Mouse (Mus musculus): Measurements from ENCODE around the gene Clip3.
A peak's percentile ranks its signal among the peaks of the same experiment; 100 is the strongest.

Clip3 gene

DNA sequence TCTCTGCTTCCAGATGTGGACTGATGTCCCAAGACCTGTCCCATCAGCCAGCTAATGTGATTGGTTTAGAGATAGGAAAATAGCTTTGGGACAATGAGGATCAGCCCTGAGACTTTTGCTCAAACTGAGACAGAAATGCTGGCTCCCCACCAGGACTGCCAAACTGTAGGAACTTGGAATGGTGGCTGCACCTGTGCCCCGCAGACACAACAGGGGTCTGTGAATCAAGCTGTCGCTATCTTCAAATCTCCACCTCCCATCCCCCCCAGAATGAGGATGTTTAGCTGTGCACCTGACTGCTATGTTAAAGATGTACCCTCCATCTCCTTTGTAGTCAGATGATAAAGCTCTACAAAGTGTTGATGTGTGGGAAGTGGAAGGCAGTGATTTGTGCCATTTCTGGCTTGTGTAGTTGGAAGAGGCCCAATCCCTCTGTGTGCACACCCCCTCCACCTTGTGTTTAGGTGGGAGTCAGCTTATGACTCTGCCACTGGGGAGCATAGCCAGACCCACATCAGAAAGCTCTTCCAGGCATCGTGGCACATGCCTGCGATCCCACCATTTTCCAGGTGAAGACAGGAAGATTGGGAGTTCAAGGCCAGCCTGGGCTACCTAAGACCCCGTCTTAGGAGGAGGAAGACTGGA, 32.9 kb downstream of the Clip3 start:
- DNase-seq (ENCODE audit: low read depth in 2 of 2, low spot score in 2 of 2) = no peak

DNA sequence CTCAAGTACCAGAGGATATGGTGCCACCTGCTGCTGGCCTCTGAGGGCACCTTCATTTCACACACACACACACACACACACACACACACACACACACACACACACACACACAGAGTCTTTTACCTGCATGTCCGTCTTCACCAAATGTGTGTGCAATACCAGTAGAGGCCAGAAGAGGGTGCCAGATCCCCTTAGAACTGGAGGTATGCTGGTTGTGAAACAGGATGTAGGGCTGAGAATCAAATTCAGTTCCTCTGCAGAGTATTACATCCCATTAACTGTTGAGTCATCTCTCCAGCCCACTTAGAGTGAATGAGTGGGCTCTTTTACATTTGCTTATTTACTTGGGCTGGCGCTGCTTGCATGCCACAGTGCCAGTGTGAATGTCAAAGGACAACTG, 33.8 kb downstream of the Clip3 start:
- peak; percentile 71 to 84 for DNase-seq (ENCODE audit: low read depth in 2 of 2, low spot score in 2 of 2)

DNA sequence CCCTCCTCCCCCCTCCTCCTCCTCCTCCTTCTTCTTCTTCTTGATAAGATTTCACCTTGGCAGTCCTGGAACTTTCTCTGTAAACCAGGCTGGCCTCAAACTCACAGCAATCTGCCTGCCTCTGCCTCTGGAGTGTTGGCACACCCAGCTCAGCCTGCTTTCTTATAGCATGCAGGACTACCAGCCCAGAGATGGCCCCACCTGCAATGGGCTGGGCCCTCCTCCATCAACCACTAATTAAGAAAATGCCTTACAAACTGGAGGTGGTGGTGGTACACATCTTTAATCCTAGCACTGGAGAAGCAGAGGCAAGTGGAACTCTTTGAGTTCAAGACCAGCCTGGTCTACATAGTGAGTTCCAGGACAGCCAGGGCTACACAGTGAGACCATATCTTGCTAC, 34.9 kb downstream of the Clip3 start:
- no peak for DNase-seq (ENCODE audit: low read depth in 2 of 2, low spot score in 2 of 2)

DNA sequence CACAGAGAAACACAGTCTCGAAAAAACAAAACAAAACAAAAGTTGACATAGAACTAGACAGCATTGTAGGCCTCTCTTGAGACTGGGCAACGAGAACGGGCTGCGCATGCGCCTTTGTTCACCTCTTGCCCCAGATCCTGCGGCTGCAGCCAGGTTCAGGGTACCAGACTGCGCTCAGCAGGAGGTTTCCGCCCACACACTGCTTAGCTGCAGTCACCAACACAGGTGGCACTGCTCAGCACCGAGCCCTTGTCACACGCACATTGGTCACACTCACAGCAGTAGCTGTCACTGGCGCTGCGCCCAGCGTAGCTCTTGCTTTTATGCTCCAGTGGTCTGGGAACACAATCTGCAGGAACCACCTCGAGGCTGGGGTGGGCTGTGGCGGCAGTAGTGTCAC, 35.6 kb downstream of the Clip3 start:
- DNase-seq (ENCODE audit: low read depth in 2 of 2, low spot score in 2 of 2) = no peak

DNA sequence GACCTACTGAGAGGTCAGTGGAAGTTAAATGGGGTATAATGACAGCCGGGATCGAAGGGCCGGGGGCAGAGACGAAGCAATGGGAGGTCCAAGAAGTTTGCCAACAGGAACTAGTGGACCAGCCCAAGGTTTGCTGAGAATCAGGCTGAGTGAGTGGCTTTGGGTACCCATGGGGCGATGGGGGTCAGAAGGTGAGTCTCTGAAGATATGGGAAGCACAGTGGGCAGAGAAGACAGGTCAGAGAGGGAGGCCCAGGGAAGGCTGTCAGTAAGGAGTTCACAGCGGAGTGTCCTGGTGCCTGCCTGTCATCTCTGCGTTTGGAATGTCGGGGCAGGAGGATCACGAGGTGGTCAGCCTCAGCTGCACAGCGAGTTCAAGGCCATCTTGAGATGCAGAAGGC, 36.9 kb downstream of the Clip3 start:
- DNase-seq (ENCODE audit: low read depth in 2 of 2, low spot score in 2 of 2) = no peak

DNA sequence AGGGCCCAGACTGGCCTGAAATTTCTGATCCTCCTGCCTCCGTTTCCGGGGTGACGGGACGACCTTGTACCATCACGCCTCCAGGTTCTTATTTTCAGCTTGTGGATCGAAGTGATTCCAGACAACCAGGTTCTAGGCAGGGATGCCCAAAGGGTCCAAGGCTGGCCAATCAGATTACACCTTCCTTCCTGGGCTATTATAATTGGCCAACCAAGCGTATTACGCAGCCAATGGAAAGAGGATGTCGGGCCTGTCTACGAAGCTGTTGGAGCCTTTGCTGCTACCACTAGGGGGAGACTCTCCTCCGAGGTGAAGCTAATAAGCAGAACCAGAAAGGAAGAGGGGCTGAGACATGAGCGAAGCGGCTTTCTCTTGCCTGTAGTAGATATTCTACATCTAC, 40.4 kb downstream of the Clip3 start:
- peak; percentile 74 to 81 for DNase-seq (ENCODE audit: low read depth in 2 of 2, low spot score in 2 of 2)

DNA sequence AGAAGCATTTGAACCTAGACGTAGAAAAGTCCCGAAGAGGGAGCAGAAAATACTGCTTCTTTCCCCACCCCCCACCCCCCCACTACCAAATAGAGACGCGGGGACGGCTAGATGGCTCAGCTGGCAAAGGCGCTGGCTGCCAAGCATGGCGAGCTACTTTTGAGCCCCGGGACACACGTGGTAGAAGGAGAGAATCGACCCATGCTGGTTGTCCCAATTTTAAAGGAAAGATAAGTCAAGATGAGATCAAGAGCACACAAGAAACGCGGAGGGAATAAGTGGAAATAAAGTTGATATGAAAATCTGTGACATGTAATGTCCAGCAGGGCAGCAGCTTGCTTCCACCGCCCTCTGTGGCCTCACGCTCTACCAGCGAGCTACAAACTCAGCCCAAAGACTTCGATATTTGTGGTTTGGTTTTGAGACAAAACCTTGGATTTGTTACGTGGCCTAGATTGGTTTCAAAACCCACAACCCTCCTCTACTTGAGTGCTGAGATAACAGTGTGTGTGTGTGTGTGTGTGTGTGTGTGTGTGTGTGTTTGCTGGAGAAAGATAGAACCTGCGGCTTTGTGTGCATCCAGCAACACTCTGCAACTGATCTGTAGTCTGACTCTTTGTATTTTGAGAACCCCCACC, 41.2 kb downstream of the Clip3 start:
- no peak for DNase-seq (ENCODE audit: low read depth in 2 of 2, low spot score in 2 of 2)

DNA sequence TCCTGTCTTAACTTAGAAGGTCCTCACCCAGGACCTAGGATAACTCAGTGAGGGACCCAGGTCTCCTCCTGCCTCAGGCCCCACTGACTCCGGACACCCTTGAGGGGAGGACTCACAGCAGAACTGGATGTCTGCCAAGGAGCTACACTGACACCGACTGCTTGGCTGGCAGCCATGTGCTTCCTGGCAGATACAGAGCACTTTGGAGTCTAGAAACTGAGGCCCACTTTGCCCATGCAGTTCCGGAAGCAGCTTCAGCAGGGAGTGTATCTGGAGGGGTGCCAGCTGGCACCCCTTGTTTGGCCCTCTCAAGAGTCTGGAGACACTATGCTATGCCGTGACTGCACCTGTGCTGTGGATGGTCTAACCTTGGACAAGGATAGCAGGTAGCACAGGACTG, 41.9 kb downstream of the Clip3 start:
- DNase-seq (ENCODE audit: low read depth in 2 of 2, low spot score in 2 of 2) = no peak

DNA sequence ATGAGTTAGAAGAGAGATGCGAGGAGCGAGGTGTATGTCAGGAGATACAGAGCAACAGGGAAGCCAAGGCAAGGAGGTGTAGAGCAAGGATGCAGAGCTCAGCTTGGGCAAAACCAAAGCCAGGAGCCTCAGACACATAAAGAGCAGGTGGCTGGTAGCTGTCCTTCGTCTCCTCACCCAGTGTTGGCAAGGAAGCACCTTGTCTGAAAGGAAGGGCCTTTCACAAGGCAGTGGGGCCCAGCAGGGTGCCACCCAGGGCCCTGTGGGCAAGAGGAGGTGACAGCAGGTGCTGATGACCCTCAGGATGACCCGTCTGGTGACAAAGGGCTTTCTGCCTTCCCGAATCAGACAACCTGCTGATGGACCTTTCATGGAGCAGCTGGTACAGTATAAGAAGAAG, 43.0 kb downstream of the Clip3 start:
- DNase-seq (ENCODE audit: low read depth in 2 of 2, low spot score in 2 of 2) = no peak

DNA sequence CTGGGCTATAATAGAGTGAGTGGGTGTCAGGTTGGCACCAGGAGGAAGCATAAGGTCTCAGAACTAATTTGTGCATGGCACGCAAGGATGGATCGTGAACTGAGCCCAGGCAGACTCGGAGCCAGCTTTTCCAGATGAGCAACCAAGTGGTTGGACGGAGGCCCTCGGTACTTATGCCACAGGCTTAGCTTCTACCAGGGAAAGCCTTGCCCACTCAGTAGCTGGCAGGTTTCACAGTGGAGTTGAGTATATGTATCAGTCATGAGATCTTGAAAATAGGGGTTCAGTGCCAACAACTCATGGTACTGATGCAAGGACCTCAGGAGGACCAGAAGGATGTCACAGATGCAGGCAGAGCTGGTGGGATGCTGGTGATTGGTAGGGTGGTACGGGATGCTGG, 44.2 kb downstream of the Clip3 start:
- DNase-seq (ENCODE audit: low read depth in 2 of 2, low spot score in 2 of 2) = no peak

DNA sequence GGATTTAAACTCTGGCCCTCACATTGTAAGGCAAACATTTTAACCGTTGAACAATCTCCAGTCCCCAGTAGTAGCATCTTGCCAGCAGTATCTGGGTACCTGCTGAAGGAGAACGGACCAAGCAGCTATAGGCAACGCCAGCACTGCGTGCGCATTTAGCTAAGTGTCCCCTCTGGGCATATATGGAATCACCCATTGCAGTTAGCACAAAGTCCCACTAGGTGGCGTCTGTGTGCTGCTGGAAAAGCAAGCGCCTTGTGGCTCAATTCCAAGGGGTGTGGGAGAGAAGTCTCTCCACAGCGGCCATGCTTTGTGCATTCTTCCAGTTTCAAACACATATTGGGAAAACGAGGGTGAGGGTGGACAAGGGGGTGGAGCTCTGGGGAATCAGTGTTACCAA, 44.9 kb downstream of the Clip3 start:
- peak; percentile 50 to 62 for DNase-seq (ENCODE audit: low read depth in 2 of 2, low spot score in 2 of 2)

DNA sequence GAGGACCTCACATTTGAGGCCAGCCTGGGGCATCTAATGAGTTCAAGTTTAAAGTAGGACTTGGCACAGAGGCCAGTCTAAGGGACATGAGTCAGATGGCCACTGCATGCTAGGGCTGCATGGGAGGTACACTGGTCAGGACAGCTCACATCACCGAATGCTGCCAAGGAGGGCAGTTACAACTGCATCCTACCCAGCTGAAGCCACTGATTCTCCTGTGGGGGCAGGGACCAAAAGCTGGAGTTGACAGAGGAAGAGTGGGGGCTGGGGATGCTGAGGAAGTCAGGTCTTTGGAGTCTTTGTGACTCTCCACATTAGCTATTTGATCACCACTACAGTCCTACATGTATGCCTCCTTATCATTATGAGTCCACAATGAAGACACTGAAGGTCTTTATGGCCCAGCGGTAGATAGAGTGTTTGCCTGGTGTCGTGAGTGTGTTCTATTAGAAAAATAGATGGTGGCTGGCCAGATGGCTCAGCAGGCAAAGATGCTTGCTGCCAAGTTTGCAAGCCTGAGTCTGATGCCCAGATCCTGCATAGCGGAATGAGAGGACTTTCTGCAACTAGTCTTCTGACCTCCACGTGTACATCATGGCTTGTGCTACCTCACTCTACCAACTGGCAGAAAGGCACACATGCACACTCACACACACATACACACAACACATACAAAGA, 48.0 kb downstream of the Clip3 start:
- DNase-seq (ENCODE audit: low read depth in 2 of 2, low spot score in 2 of 2) = no peak

DNA sequence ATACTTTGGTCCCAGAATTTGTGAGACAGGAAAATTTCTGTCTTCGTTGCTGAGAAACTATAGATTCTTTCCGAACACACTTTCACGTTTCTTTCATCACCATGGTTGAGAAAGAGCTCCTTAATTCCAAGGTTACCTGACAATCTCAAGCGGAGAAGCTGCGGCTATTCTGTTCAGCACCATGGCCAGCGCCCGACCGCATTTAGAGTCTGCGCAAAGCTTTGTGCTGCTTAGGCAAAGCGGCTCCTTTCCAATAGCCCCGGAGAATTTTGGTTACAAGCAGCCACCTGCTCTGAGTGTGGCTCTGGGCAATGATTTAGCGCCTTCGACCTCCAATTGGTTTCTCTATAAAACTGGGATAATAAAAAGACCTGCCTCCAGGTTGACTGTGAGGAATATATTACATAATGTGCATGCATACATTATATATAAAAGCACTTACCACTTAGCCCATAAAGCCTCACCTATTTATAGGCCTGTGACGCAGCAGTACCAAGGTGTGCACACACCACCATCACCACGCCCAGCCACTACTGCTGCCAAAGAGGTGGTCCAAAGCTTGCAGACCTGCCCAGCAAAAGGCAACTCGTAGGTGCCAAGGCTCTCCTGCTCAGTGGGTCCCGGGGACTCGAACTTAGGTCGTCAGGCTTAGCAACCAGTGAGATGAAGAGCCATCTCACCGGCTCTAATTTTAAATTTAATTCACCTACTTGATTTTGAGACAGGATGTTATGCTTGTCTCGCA, 55.3 kb downstream of the Clip3 start:
- DNase-seq (ENCODE audit: low read depth in 2 of 2, low spot score in 2 of 2) = peak; percentile 52 to 67

DNA sequence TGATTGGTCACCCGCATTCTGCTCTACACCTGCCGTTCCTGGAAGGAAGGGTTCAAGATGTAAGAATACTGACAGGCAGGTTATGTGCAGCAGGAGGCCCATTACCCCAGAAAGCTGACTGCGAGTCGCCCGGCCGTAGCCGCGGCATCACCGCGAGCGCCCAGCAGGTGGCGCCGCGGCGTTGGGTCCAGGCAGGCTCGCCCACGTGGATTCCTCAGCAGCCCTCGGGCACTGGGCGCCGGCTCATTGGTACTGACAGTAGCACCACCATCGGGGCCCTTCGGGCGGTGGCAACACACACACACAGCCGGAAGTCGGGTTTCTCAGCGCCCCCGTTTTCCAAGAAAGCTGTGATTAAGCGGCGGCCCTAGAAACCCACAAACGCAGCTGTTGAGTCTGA, 56.3 kb downstream of the Clip3 start:
- DNase-seq (ENCODE audit: low read depth in 2 of 2, low spot score in 2 of 2) = peak; percentile 38 to 56

DNA sequence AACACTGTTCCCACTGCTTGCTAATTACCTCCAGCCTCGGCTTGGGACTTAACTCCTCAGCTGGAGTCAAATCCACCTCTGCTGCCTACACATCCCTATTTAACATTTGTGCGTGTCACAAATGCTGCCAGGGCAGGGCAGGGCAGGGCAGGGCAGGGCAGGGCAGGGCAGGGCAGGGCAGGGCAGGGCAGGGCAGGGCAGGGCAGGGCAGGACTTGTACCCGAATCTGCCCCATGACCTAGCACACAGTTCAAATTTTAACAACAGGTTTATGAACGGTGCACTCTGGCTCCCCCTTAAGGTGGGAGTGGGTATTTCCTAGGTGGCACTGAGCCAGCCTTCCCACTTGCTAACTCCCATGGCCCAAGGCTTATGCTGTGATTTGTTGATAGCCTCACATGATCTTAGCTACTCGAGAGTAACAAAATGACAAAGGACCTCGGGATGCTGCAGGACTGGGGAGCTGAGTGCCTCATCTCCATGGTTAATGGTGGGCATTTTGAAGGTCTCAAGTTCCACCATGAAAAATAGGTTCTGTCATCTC, 61.8 kb downstream of the Clip3 start:
- DNase-seq (ENCODE audit: low read depth in 2 of 2, low spot score in 2 of 2) = peak; percentile 43 to 69

DNA sequence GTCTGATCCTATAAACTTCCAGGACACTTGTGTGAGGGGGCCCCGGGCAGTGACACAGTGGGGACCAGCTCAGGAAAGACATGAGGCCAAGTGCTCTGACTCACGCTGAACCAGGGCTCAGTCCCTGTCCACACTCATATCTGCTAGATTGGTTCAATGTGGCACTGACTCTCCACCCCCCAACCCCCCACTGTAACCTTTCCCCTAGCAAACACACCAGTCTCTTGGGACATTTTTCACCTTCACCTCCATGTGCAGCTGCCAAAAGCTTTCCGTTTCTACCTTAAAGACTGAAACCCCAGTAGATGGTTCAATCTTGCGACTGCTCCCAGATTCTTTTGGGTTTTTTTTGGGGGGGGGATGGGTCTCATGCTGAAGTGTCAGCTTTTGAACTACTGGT, 62.5 kb downstream of the Clip3 start:
- DNase-seq (ENCODE audit: low read depth in 2 of 2, low spot score in 2 of 2) = no peak
